Mouse (Mus musculus) liver, adult 2 months (tissue): ENCODE measurements around the gene Rrp9. TPM values are rescaled to one million over a fixed set of nuclear protein-coding genes. Genes with fewer than 3 reads are reported as not detected.

Experiments
- DNase-seq: peaks from one replicate; pipeline ENCODE4 v3.0.0-alpha.2; 2011; ENCODE audit warnings: low read depth, low spot score; ENCODE audit errors: extremely low read depth
- H3K27ac ChIP-seq: fragments of 200-500 bp; replicated peaks from 2 replicates; pipeline ENCODE4 v1.5.1; 2012; ENCODE audit warnings: low read depth, mild to moderate bottlenecking, control low read depth, inconsistent platforms, low read length; ENCODE audit not compliant: insufficient read depth
- H3K27me3 ChIP-seq: fragments of 200-500 bp; 2 replicates; pipeline ENCODE4 v1.6.1; 2012; ENCODE audit warnings: mild to moderate bottlenecking, moderate library complexity, low read length, inconsistent platforms; ENCODE audit not compliant: control insufficient read depth, insufficient read depth
- H3K36me3 ChIP-seq: fragments of 200-500 bp; 2 replicates; pipeline ENCODE4 v1.6.1; 2012; ENCODE audit warnings: low read length, inconsistent platforms; ENCODE audit not compliant: control insufficient read depth, insufficient read depth
- H3K4me1 ChIP-seq: fragments of 200-500 bp; 2 replicates; pipeline ENCODE4 v1.6.1; 2011; ENCODE audit warnings: low read length; ENCODE audit not compliant: control insufficient read depth, insufficient read depth
- H3K4me3 ChIP-seq: fragments of 200-500 bp; 2 replicates; pipeline ENCODE4 v1.5.1; 2011; ENCODE audit warnings: low read depth, mild to moderate bottlenecking, control low read depth, low read length, moderate library complexity; ENCODE audit not compliant: insufficient read depth
- H3K79me2 ChIP-seq: fragments of 200-500 bp; 2 replicates; pipeline ENCODE4 v1.6.1; 2012; ENCODE audit warnings: inconsistent platforms, mild to moderate bottlenecking, low read length, moderate library complexity; ENCODE audit not compliant: control insufficient read depth, insufficient read depth
- H3K9ac ChIP-seq: fragments of 200-500 bp; 2 replicates; pipeline ENCODE4 v1.6.1; 2012; ENCODE audit warnings: low read depth, mild to moderate bottlenecking, control low read depth, inconsistent platforms, low read length
- CTCF ChIP-seq: fragments of 200-500 bp; IDR thresholded peaks from 2 replicates; pipeline ENCODE4 v1.5.1; 2011; ENCODE audit warnings: low read depth, low read length, control low read depth
- POLR2A ChIP-seq: fragments of 200-500 bp; IDR thresholded peaks from 2 replicates; pipeline ENCODE4 v1.6.1; 2011; ENCODE audit warnings: low read length, control low read depth; ENCODE audit not compliant: insufficient read depth; ENCODE audit errors: extremely low read depth
- WGBS: fragments of 180-500 bp; shearing (Covaris S2); methylation state at CpG from one replicate; pipeline ENCODE4 v1.1.7; 2018; 5-methylcytosine and 5-hydroxymethylcytosine counted together
- polyA plus RNA-seq: library from polyadenylated mRNA; depleted of rRNA; stranded (reverse); fragments of >200 nt; gene quantifications from 2 replicates; pipeline ENCODE4 v1.2.3, GENCODE M21; 2012
- total RNA-seq: library from RNA; depleted of rRNA; stranded (reverse); fragments of >200 nt; gene quantifications from 2 replicates; pipeline ENCODE4 v1.2.3, GENCODE M21; 2014

The Rrp9 gene
- total and polyA plus RNA-seq, 2 experiments = 7.8 to 16.0 TPM

DNA sequence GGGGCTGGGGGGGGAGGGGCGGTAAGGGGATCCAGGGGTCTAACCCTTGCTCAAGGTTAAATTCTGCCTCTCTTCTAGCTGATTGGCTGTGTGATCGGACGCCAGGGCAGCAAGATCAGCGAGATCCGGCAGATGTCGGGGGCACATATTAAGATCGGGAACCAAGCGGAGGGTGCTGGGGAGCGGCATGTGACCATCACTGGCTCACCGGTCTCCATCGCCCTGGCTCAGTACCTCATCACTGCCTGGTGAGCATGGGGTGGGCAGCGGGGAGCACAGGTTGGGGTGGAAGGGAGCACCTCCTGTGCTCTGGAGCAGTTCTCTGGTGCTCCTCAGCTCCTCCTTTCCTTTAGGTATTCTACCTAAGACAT lies 13.3 kb upstream of the Rrp9 start:
- Histone ChIP-seq H3K9ac (no peak overlapping the region), H3K36me3 (no peaks in the 10 kb centered on the region; the same call in 1 of the 2 replicates), H3K27me3 (no peaks in the 10 kb centered on the region), H3K4me1 (no peaks in the 10 kb centered on the region), H3K4me3 (no peak overlapping the region), H3K79me2 (no peaks in the 10 kb centered on the region), H3K27ac (no peak overlapping the region)
- 97% methylated on average over 12 of the region's 12 CpGs for WGBS
- DNase-seq = no peak
- TF ChIP-seq CTCF (no peak), POLR2A (no peak)

DNA sequence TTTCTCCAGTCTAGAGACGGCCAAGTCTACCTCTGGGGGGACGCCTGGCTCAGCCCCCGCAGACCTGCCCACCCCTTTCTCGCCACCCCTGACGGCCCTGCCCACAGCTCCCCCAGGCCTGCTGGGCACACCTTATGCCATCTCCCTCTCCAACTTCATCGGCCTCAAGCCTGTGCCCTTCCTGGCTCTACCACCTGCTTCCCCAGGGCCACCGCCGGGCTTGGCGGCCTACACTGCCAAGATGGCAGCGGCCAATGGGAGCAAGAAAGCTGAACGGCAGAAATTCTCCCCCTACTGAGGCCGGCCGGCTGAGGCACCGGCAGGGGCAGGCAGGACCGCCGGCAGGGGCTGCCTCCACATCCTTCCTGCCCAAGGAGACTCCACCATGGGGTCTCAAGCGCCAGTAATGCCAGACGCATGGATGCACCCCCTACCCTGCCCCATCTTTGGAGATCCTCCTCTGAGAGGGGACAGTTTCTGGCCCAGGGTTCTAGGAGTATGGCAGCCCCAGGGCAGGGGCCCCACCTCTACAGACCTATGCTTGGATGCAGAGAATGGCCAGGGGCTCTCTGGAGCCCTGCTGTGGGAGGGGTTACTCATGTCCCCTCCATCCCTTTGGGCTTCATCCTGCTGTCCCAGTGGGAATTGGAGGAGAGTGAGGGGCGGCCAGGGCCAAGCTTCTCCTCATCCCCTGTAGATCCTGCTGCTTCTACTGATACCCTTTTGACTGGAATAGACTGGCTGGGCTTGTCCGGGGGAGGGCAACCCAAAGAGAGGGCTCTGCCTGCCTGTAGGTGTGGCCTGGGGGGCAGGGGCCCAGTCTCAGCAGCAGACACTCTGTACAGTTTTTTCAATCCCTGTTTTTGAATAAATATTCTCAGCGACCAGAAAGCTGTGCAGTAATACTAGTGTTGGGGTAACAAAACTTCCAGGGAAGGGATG lies 12.4 kb upstream of the Rrp9 start:
- no peaks in the 10 kb centered on the region for H3K27me3 ChIP-seq
- no peaks in the 10 kb centered on the region for H3K79me2 ChIP-seq
- no peak overlapping the region for H3K27ac ChIP-seq
- H3K4me3 ChIP-seq = no peak overlapping the region
- TF ChIP-seq CTCF (no peak), POLR2A (no peak)
- H3K4me1 ChIP-seq = no peaks in the 10 kb centered on the region
- H3K36me3 ChIP-seq = no peaks in the 10 kb centered on the region; the same call in 1 of the 2 replicates
- WGBS = 95% methylated on average over 21 of the region's 21 CpGs
- no peak overlapping the region for H3K9ac ChIP-seq
- DNase-seq = no peak

DNA sequence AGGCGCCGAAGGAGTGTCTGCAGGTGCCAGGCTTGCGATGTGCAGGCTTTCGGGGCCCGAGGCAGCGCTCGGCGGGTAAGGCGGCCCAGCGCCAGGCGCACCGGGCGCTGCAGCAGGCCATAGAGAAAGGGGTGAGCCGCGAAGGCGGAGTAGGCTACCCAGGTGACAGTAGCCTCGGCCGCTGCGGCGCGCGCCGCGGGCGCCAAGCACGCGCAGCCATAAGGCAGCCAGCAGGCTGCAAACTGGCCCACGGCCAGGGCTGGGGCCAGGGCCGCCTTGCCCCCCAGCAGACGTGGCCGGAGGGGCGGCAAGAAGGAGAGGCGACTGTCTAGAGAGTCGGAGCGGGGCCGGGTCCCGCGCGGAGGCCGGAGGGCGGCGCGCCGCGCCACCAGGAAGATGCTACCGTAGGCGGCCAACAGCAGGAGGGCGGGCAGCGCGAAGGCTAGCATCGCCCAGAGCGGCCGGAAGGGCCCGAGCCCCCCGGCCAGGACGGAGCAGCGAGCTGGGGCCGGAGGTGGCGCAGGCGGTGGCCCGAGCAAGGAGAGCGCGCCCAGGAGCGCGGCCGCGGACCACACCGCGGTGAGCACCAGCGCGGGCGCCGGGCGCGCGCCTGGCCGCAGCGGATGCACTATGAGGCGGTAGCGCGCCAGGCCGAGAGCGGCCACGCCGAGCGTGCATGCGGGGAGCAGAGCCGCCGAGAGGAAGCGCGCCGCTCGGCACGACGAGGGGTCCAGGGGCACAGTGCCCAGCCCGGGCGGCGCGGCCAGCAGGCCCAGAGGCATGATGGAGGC lies 10.8 kb upstream of the Rrp9 start:
- TF ChIP-seq CTCF (no peak), POLR2A (no peak)
- no peak for DNase-seq

DNA sequence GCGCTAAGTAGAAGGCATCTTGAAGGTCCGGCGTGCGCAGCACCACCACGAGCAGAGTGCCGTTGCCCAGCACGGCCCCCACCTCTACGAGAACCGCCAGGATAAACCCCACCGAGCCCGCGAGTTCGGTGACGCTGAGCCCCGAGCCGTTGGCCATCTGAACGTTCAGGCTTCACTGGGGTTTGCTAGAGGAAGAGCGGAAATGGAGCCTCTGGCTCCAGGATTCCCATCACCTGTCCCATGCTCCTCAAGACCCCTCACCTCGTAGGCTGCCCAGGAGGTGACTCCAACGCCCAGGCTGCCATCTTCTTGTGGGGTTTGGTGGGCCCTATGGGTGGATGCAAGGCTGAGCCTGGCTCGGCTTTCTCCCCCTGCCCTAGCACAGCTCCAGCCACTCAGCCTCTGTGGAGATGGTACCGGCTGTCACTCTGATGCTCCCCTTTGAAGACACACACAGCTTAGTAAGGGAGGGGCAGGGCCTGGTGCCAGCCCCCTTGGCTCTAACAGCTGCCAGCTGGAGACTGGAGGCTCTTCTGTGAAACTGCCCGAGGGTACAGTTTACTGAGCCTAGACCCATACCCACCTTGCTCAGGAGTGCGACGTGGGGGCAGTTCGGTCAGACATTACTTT lies 10.1 kb upstream of the Rrp9 start, which contains the start of gene Gpr62:
Gene Gpr62 (minus strand): TSS at position 368 of the 630 bp plus-strand sequence.
- peak within 1 kb of the TSS; percentile 37; the same call in 1 of the 2 replicates for H3K9ac ChIP-seq
- 48% methylated on average over 26 of the region's 26 CpGs for WGBS

More for the DNA sequence above, 10.8 kb upstream of the Rrp9 start:
- Histone ChIP-seq H3K4me3 (peak overlapping the region; percentile 42; the same call in 1 of the 2 replicates), H3K36me3 (no peaks in the 10 kb centered on the region; the same call in 1 of the 2 replicates), H3K27me3 (no peaks in the 10 kb centered on the region), H3K79me2 (no peaks in the 10 kb centered on the region), H3K4me1 (peaks cover 2% of the 10 kb centered on the region; the same call in 1 of the 2 replicates), H3K27ac (no peak overlapping the region), H3K9ac (peak overlapping the region; percentile 37; the same call in 1 of the 2 replicates)
- WGBS = 5% methylated on average over 97 of the region's 99 CpGs

DNA sequence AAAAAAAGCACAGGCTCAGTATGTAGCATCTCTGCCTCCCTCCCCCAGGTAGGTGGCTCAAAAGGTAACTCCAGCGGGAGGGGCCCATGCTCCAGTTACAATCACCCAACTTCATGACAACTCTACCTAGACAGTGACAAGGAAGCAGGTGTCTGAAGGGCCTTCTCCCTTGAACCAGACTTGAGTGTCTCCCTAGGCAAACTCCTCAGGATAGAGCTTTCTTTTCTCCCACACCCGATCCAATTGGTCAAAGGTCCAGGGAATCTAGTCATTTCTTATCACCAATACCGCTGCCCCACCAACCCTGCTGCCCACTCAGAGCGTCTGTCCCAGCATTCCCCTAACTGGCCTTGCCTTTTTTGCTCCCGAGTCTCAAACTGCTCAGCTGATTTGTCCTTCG lies 9.0 kb upstream of the Rrp9 start:
- Histone ChIP-seq H3K9ac (no peak overlapping the region), H3K27ac (no peak overlapping the region), H3K4me3 (no peak overlapping the region), H3K36me3 (no peaks in the 10 kb centered on the region; the same call in 1 of the 2 replicates), H3K79me2 (no peaks in the 10 kb centered on the region), H3K27me3 (no peaks in the 10 kb centered on the region), H3K4me1 (peaks cover 2% of the 10 kb centered on the region; the same call in 1 of the 2 replicates)
- 79% methylated on average over 6 of the region's 6 CpGs for whole genome bisulfite sequencing
- DNase-seq = no peak
- TF ChIP-seq POLR2A (no peak), CTCF (no peak)

More for the DNA sequence above, 10.1 kb upstream of the Rrp9 start, which contains the start of gene Gpr62:
- Histone ChIP-seq H3K4me3 (peak within 1 kb of the TSS; percentile 42; the same call in 1 of the 2 replicates), H3K27ac (no peak within 1 kb of the TSS), H3K4me1 (peaks cover 2% of the 10 kb centered on the region; the same call in 1 of the 2 replicates), H3K36me3 (no peaks in the 10 kb centered on the region; the same call in 1 of the 2 replicates), H3K79me2 (no peaks in the 10 kb centered on the region), H3K27me3 (no peaks in the 10 kb centered on the region)
- no peak for DNase-seq
- TF ChIP-seq CTCF (no peak), POLR2A (no peak)
